Mouse (Mus musculus) testis, adult 2 months (tissue): ENCODE measurements around the gene Tbc1d9. TPM values are rescaled to one million over a fixed set of nuclear protein-coding genes. Genes with fewer than 3 reads are reported as not detected.

Experiments used
- H3K27ac ChIP-seq: fragments of 200-500 bp; 2 replicates; pipeline ENCODE4 v1.5.1; 2012; ENCODE audit warnings: low read depth, low read length; ENCODE audit not compliant: control insufficient read depth, insufficient read depth
- H3K27me3 ChIP-seq: fragments of 200-500 bp; 2 replicates; pipeline ENCODE4 v1.6.1; 2012; ENCODE audit warnings: mild to moderate bottlenecking, low read length, moderate library complexity; ENCODE audit not compliant: control insufficient read depth, insufficient read depth
- H3K36me3 ChIP-seq: fragments of 200-500 bp; 2 replicates; pipeline ENCODE4 v1.6.1; 2012; ENCODE audit warnings: mild to moderate bottlenecking, low read length; ENCODE audit not compliant: control insufficient read depth, insufficient read depth
- H3K4me1 ChIP-seq: fragments of 200-500 bp; 2 replicates; pipeline ENCODE4 v1.6.1; 2012; ENCODE audit warnings: low read length; ENCODE audit not compliant: control insufficient read depth, insufficient read depth
- H3K4me3 ChIP-seq: fragments of 200-500 bp; 2 replicates; pipeline ENCODE4 v1.5.1; 2012; ENCODE audit warnings: low read depth, mild to moderate bottlenecking, low read length, moderate library complexity, mixed read lengths; ENCODE audit not compliant: control insufficient read depth
- CTCF ChIP-seq: fragments of 200-500 bp; IDR thresholded peaks from 2 replicates; pipeline ENCODE4 v1.5.1; 2012; ENCODE audit warnings: low read depth, mild to moderate bottlenecking, inconsistent platforms, low read length, moderate library complexity; ENCODE audit not compliant: control insufficient read depth, insufficient read depth, insufficient replicate concordance
- POLR2A ChIP-seq: fragments of 200-500 bp; IDR thresholded peaks from 2 replicates; pipeline ENCODE4 v1.6.1; 2012; ENCODE audit warnings: low read depth, mild to moderate bottlenecking, inconsistent platforms, low read length, moderate library complexity; ENCODE audit not compliant: control insufficient read depth
- polyA plus RNA-seq: library from polyadenylated mRNA; depleted of rRNA; stranded (reverse); fragments of >200 nt; gene quantifications from 2 replicates; pipeline ENCODE4 v1.2.3, GENCODE M21; 2012; rRNA removed

Gene Tbc1d9
- polyA plus RNA-seq, result 47.0 and 51.2 TPM in 2 replicates

DNA sequence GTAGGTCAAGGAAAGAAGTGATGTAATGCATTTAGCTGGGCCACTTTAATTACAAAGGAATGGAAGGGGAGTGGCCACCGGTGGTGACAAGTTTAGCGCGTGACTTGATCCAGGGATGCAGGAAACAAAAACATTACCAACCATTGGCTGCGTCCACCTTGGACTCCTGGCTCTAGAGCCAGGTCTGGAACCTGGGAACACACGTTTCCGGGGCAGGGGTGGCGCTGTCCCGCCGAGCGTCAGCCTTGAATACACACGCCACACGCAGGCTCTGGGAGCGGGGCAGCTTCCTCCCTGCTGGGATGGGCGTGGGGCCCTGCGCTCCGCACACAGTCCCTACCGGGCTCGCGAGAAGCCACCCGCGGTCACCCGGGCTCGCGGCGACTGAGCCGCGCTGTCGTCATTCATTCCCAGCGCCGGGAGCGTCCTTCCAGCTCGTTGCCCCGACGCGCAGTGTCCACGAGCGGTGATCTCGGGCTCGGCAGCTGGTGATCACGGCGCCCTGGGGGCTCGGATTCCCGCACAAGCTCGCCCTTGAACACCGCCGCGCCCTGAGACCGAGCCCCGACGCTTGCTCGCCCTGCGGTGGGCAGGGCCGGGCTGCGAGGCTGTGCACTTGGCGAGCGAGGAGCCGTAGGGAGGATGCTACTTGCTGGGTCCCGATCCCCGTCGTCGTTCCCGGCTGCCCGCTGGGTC, at the start of gene Tbc1d9:
Gene Tbc1d9 (plus strand): TSS at position 118 of the 696 bp plus-strand sequence.
- Histone ChIP-seq H3K4me1 (peaks cover 7% of the 10 kb centered on the region), H3K27me3 (no peaks in the 10 kb centered on the region), H3K4me3 (peak within 1 kb of the TSS; percentile 39), H3K36me3 (no peaks in the 10 kb centered on the region), H3K27ac (no peak within 1 kb of the TSS)
- no peak for TF ChIP-seq POLR2A
- TF ChIP-seq CTCF, result no peak

DNA sequence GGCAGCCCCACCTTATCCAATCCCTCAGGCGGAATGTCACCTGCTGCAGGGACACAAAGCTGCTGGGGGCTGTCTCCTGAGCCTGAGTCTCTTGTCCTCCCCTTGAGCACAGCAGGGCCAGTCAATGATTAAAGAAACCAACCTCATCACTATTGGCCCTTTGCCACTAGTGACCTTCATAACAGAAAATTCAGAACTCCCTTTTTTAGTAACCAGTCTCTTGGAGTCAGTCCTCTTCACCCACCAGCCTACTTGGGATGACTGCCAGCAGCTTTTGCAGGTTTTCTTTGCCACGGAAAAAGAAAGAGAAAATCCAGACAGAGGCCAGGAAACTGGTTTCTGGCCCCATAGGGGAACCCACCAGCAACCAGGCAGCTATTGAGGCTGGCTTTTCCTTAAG, 30.1 kb upstream of the Tbc1d9 start:
- TF ChIP-seq POLR2A (no peak), CTCF (no peak)
- Histone ChIP-seq H3K36me3 (no peaks in the 10 kb centered on the region), H3K4me3 (no peak overlapping the region), H3K4me1 (no peaks in the 10 kb centered on the region), H3K27me3 (no peaks in the 10 kb centered on the region), H3K27ac (no peak overlapping the region)

DNA sequence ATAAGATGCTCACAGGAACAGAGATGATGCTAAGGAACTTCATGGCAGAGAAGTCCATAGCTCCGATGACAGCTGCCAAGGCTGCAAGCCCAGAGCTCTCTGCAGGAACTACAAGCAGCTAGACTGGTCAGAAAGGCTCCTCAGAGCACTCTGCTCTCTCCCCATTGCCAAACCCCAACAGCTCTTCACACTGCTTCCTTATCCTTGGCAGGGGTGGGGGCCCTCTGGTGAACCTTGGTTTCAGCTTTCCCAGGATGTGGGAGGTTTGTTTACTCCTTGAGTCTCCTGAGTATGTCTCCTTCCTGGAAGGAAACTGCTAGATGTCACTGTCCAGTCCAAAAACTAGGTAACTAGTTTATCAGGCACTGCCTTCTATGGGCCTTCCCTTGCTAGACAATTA, 25.1 kb upstream of the Tbc1d9 start:
- Histone ChIP-seq H3K27me3 (no peaks in the 10 kb centered on the region), H3K4me1 (no peaks in the 10 kb centered on the region), H3K36me3 (no peaks in the 10 kb centered on the region), H3K27ac (no peak overlapping the region), H3K4me3 (no peak overlapping the region)
- TF ChIP-seq CTCF (no peak), POLR2A (no peak)

DNA sequence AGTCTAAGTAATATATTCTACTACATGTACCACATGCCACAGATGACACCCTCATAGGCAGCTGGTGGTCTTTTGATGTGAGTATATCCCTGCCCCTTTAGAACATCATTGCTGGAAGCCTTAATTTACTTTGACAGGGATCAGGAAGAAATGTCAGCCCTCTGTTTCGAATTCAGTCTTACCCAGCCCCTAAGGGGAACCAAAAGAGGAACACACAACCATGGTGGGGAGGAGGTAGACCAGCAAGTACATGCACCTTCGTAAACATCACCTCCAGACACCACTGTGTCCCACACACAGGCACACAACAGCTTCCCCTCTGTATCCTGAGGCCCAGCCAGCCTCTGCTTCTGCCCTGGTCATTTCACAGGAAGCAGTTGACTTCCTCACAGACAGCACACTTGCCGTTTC, 24.4 kb upstream of the Tbc1d9 start:
- H3K4me1 ChIP-seq, result no peaks in the 10 kb centered on the region
- H3K27ac ChIP-seq, result no peak overlapping the region
- no peaks in the 10 kb centered on the region for H3K36me3 ChIP-seq
- H3K27me3 ChIP-seq, result no peaks in the 10 kb centered on the region
- H3K4me3 ChIP-seq, result no peak overlapping the region
- TF ChIP-seq POLR2A, result no peak

DNA sequence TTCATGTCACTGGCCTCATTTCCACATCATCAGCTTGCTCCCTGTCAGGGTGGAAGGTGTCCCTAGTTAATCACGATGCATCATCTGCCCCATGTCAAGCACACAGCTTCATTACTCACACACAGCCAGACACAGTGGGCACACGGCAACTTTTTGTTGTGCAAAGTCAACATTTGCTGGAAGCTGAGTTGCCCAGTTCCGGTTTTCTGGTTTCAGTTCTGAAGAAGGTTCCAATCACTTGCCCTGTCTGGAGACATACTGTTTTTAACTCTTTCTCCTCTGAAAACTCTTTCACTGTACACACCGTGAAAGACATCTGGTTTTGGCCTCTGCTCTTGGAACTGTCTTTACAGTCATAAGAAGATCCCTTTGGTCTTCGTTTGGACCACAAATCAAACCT, 23.8 kb upstream of the Tbc1d9 start:
- TF ChIP-seq POLR2A (no peak), CTCF (no peak)
- Histone ChIP-seq H3K27me3 (no peaks in the 10 kb centered on the region), H3K4me1 (no peaks in the 10 kb centered on the region), H3K36me3 (no peaks in the 10 kb centered on the region), H3K27ac (no peak overlapping the region), H3K4me3 (no peak overlapping the region)

DNA sequence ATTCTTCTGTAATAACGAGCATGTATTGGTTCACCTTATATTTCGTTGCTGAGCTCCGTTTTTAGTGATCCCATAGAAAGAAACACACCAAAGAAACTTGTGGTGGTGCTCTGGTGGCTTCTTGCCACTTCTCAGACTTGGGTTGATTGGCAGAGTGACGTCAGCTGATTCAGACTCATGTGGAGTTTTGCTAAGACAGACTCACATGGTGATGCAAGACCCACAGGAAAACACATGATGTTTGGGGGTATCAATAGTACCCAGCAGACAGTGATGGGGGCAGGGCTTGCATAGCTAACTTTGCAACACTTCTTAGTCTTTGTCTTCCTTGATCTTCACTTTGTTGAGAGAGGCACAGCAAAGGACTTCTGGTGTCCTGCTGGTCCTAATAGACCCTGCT, 20.6 kb upstream of the Tbc1d9 start:
- H3K27ac ChIP-seq, result no peak overlapping the region
- TF ChIP-seq CTCF (no peak), POLR2A (no peak)
- H3K36me3 ChIP-seq, result no peaks in the 10 kb centered on the region
- H3K27me3 ChIP-seq, result no peaks in the 10 kb centered on the region
- H3K4me1 ChIP-seq, result no peaks in the 10 kb centered on the region
- no peak overlapping the region for H3K4me3 ChIP-seq

DNA sequence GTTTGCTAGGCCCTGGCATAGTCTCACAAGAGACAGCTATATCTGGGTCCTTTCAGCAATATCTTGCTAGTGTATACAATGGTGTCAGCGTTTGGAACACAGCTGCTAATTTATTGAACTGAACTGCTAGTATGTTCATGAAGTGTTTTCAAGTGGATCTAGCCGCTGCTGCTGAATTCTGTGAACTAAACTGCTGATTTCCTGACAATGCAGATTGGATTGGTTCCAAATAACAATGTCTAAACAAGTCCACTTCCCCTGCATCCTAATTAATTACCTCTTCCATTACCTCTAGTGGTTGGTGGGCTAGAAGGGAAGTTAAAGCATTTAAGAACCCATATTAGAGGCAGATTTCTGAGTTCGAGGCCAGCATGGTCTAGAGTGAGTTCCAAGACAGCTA, 19.7 kb upstream of the Tbc1d9 start:
- Histone ChIP-seq H3K4me1 (no peaks in the 10 kb centered on the region), H3K36me3 (no peaks in the 10 kb centered on the region), H3K27me3 (no peaks in the 10 kb centered on the region), H3K4me3 (no peak overlapping the region), H3K27ac (no peak overlapping the region)
- TF ChIP-seq CTCF, result no peak
- TF ChIP-seq POLR2A, result no peak

DNA sequence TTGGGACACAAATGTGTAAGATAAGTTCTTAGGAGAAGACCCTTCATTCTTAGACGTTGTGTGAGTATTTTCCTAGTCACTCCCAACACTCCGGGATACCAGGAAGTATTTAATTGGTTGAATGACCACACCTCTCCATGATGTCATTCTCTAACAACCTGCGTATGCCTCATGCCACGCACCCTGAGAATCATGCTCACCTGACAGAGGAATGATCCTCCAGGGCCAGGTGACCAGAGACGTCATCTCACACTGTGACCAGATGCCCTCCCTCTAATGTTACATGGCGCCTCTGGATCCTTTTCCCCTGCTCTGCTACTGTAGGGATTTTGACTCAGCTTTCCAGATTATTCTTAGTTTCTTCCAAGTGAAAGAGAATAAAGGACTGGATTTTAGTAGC, 16.0 kb upstream of the Tbc1d9 start:
- no peak overlapping the region for H3K27ac ChIP-seq
- no peaks in the 10 kb centered on the region for H3K27me3 ChIP-seq
- no peak overlapping the region for H3K4me3 ChIP-seq
- TF ChIP-seq CTCF, result no peak
- no peak for TF ChIP-seq POLR2A
- no peaks in the 10 kb centered on the region for H3K36me3 ChIP-seq
- H3K4me1 ChIP-seq, result no peaks in the 10 kb centered on the region
